Mouse (Mus musculus): ENCODE data around the gene Myocd.

Gene Myocd

DNA sequence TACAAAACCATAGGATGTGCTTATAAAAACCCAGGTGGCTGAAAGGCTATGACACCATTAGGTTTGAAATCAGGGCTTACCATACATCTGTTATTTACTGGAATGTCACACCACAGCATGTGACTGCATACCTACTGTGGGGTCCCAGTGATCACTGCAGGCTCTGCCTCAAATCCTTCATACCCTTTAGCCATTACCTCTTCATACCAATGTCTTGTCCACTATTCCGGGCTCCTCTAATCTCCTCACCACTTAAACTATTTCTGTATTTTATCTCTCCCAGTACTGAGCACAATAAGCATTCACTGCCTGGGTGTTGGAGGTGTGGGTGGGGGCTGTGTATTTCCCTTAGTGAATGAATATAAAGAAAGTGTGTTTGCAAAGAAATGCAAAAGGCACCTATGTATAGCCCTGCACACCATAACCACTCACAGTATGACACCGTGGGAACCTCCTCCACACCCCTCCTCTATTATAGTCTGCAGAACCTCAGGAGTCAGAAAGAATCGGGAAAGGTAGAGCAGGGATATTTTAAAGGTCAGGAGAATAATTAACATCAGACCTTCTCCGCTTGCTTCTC lies 126.9 kb downstream of the Myocd start:
- no peak for DNase-seq (ENCODE audit: low spot score)

DNA sequence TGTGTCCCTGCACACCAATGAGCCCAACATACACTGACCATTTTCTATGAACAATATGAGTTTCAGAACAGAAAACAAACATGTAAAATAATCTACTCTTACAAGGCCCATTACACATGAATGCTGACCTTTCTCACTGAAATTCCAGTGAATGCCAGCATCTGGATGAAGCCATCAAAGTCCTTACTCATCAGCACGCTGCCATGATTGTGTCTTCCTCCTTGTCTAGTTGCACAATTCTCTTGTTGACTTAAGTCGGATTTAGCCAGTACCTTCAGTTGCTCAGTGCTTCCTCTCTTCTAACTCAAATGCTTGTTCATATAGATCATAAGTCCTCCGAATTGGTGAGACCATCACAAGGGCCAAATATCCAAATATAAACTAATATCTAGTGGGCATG lies 130.8 kb downstream of the Myocd start:
- DNase-seq (ENCODE audit: low spot score): no peak

DNA sequence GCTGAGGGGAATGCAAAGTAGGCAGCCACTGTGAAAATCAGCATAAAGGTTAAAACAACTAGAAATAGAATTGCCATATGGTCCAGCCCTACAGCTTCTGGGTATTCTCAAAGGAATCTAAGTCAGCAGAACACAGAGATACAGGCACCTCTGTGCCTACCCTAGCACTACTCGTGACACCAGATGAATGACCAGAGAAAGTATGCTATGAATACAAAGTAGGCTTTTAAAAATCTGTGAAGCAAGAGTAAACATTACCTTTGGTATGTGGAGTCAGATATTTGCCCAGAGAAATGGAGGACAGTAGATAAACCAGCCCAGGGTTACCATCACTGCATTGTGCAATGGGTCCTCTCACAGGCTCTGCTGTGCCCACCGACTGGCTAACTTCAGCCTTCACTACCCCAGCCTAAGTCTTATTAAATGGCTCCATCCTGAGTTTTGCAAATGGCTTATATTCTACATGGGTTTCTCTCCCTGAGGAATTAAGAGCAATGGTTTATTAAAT lies 132.6 kb downstream of the Myocd start:
- DNase-seq (ENCODE audit: low spot score): no peak

DNA sequence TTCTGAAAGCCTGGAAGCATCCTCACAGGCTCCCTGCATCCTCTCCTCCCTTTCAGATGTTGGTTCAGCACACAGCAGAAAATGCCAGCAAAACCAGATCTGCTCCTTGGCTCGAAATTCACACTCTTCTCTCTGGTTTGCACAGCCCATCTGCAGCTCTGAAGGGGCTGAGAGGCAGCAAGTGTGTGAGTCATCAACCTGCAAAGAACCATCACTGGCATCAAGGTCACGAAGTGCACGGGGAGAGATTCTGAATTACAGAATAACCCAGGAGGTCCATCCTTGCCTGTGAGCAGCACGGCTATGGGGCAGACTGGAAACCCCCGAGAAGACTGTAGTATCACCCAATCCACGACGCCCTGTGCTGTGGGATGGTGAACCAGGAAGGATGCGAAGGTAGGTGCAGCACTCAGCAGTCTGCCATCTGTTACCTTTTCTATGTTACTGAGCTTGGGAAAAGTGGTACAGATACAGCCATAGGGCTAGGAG lies 134.5 kb downstream of the Myocd start:
- no peak for DNase-seq (ENCODE audit: low spot score)

DNA sequence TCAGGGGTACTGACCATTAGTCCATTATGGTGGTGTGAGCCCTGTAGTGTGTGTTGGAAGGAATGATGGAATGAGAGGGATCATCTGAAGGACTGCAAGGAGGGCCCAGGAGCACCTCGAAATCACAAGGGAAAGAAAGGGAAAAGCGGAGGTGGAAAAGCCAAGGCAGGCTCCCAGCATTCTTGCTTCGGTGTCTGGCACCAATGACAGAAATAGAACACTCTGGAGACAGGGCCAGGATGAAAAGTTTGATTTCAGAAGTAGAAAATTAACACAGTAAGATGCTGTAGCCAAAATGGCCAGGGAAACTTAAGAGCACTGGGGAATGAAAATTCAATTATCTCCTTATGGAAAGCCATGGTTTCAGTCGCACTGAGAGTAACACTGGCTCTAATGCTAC lies 136.1 kb downstream of the Myocd start:
- no peak for DNase-seq (ENCODE audit: low spot score)

DNA sequence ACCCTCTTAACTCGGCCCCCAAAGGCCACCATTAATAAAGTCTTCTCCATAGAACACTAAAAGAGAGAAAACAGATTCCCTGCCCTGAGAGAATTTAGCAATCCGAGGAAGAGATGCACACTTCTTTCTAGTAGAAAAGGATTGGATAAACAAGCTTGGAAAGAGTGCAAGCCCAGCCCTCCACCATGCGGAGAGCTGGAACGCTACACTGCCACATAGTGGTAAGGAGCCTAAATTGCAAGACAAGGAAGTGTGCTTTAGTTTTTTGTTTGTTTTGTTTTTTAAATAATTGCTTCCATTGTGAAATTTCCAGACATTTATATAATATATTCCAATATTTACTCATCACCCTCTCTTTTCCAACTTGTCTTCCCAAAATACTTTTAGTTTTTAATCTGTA lies 140.7 kb downstream of the Myocd start:
- no peak for DNase-seq (ENCODE audit: low spot score)

DNA sequence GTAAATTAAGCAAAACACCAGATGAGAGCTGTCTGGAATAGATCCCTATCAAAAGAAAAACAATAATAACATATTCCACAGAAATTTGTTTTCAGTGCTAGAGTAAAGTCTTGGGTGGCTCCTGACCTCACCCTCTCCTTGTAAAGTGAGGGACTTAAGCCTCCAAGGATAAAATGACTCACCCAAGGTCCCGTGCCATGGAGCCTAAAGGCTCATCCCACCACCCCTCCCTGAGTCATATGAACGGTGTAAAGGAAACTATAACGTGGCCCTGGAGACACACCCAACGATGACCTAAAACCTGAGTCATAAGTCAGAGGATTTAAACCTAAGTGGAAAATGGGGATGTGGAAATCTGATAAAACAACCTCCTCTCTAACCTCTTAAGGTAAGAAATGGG lies 141.1 kb downstream of the Myocd start:
- DNase-seq (ENCODE audit: low spot score): no peak

DNA sequence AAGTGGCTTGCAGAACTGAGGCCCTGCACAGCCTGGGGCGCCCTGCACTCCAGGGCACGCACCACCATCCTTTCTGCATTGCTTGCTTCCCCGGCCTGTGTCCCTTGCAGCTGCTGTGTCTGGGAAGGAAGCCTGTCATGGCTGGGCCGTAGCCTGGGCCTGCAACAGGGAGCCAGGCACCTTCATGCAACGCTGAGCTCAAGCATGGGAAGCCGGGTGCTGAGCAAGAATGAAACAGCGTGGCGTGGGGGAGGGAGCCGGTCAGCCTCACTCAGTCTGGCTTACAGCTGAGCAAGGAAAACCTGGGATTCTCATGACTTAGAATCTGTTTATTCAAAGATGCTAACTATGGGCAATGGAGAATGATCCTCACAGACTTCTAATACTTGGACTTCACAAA lies 143.2 kb downstream of the Myocd start:
- no peak for DNase-seq (ENCODE audit: low spot score)
